Mouse (Mus musculus) 3134 (cell line): ENCODE results near the gene Nrarp.

Experiments
- DNase-seq: peaks from one replicate; pipeline ENCODE4 v3.0.0-alpha.2; 2011; ENCODE audit warnings: low spot score; ENCODE audit not compliant: insufficient read length; ENCODE audit errors: extremely low read depth

Gene Nrarp

DNA sequence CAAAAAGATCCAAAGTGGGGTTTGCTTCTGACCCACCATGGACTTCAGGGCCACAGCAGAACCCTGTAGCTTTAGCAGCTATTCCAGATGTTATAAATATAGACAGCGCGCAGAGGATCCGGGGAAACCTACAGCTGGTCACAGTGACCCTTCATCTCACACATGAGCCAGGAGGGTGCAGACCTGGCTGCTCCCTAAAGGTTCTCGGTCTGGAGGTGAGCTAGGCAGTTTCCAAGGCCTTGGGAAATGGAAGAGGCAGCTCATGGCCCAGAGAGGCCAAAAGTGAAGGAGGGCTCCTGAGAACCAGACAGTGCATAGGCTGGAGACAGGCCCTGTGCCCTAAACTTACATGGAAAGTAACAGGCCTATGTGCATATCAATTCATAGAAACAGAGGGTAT is 6.7 kb upstream of the Nrarp start:
- DNase-seq = no peak

DNA sequence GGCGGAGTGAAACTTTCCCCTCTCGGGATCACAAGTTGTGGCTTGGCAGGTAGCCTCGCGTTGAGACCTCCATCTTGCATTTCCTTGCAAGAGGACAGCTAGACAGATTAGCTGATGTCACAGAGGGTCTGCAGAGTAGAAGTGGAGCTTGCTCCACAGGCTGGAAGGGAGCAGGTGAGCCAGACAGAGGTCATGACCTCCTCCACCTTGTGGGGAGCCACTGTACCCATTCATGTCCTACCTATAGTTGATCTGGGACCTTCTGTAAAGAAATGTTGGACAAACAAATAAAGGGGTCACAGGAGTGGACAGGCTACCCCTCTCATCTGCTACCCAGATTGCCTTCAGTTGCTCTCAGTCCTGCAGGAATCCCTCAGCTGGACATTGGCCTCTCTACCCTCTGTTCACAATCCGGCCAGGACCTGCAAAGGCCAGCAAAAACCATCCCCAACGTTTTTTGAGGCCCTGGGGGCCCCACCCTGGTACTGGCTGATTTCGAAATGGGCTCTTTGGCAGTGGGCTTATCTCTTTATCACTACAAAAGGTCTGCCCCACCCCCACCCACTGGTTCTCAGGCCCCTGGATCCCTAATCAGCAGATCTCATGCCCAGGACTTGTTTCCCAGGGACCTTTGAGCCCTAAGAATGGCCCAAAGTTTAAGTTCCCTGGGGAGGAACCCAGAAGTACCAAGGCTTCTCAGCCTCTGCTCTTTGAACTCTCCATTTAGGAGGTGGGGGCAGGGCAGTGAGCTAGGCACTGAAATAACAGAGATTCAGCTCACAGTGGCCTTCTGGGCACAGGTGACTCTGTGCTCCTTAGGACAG is 5.5 kb upstream of the Nrarp start:
- no peak for DNase-seq

DNA sequence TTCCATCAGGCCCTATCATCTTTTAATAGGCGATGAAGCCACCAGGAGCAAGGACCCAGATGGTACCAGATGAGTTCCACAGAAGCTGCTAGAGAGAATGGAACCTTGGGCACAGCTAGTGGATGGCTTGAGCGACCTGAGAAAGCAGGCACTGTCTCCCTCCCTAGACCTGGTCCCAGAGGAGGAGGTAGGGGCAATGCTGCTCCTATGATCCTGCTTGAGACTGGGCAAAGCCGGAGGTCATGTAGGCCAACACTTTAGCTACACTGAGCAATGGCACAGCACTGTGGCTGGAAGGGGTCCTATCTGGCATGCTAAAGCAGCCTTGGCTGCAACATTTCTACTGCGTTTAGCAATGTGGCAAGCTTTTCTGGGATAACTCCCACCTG is 4.9 kb upstream of the Nrarp start:
- no peak for DNase-seq

DNA sequence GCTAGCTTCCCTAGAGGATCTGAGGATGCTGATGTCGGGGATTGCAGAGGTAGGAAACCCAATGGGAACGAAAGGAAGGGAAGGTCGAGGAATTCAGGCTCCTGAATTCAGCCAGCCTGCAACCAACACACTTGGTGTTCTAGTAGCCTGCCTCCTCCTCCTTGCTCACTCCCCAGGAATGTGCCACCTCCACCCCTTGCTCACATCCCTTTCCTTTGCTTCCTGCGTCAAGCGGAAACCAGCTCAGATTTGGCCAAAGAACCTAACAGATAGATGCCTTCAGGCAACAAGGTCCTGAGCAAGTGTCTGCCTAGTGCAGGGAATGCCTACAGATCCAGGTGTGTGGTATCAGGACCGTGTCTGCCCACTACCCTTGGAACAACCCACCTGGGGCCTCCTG is 4.0 kb upstream of the Nrarp start:
- DNase-seq = peak; percentile 63

DNA sequence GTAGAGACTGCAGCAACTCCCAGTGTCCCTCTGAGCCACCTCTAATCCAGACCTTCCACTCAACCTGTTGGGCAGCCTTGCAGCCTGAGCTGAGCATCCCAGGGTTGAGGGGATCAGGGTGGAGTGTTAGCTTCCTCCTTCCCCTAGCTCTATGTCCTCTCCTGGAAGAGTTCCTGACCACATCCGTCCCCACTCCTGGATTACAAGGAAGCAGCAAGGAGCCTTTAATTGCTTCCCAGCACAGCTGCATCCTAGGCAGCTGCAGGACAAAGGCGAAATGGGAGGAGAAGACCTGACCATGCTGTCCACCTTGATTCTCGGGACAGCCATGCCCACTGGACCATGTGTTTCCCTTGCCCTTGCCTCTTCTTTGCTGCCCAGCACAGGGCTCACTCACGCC is 3.5 kb upstream of the Nrarp start:
- no peak for DNase-seq

DNA sequence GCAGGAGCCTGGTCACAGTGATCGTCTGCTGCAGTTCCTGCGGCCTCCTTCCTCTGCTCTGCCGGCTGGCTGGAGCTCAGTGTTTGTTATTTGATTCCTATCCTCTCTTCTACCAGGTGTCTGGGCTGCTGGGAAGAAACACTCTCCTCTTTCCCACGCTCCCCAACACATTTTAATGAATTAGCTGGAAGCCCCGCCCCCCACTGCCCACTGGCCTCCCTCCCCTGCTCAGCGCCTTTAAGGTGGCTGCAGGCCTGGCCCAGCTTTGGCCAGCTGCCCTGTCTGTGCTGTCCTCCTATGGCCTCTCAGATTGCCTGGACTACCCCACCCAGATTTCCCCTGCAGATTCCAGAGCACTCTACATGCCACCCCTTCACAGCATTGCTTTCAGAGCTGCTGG is 2.9 kb upstream of the Nrarp start:
- peak; percentile 22 for DNase-seq

DNA sequence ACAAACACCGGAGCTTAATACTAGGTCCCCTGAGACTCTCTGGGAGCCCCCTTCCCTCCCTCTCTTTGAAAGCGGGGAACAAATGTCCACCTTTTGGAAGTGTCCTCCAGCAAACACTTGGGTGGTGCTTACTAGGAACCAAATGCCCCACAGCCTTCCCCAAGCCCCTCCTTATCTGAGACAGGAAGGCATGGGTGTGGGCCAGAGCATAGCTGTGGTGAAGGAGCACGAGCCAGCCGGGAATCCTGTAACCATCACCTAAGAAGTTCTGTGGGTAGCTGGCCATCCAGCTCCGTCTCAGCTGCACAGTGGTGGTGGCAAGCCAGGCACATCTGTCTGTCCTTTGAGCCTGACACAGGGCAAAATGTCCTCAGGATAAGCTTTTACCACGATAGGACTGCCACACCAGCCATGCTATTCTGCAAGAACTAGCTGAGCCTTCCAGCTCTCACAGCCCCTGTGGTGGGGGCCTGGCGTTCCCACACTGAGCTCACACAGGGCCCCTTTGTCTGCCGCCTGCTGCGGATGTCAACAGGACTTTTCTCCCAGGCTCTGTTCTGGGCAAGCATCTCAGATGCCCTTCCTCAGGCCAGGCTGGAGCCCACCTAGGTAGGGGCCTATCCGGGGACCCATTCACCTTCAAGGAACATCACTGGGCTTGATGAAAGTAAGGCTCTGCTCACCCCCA is 2.1 kb upstream of the Nrarp start:
- no peak for DNase-seq

DNA sequence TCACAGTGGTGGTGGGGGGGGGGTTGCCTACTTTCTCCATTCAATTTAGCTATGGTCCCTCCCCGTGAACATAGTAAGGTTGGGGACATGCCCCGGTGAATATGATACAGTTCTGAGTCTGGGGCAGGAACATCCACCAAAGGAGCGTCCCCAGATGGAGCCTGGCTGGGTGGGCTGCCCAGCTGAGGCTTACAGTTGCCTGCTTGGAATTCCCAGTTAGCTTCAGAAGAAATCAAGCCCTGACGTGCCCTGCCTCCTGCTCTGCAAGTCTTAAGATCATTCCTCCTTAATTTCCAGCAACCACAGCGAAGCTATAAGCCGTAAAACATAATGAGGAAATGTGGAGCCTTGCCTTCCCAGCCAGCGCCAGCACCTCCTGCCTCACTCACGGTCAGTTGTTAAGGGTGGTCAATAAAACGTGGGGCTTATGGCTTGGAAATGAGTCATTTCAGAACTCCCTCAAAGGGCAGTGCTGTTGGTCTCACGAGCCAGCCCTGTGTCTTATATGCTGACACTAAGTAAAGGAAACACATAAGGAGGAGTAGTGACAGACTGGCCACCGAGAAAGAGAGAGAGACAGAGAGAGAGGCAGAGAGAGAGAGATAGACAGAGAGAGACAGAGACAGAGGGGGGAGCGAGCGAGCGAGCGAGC is 866 bp upstream of the Nrarp start:
- no peak for DNase-seq

DNA sequence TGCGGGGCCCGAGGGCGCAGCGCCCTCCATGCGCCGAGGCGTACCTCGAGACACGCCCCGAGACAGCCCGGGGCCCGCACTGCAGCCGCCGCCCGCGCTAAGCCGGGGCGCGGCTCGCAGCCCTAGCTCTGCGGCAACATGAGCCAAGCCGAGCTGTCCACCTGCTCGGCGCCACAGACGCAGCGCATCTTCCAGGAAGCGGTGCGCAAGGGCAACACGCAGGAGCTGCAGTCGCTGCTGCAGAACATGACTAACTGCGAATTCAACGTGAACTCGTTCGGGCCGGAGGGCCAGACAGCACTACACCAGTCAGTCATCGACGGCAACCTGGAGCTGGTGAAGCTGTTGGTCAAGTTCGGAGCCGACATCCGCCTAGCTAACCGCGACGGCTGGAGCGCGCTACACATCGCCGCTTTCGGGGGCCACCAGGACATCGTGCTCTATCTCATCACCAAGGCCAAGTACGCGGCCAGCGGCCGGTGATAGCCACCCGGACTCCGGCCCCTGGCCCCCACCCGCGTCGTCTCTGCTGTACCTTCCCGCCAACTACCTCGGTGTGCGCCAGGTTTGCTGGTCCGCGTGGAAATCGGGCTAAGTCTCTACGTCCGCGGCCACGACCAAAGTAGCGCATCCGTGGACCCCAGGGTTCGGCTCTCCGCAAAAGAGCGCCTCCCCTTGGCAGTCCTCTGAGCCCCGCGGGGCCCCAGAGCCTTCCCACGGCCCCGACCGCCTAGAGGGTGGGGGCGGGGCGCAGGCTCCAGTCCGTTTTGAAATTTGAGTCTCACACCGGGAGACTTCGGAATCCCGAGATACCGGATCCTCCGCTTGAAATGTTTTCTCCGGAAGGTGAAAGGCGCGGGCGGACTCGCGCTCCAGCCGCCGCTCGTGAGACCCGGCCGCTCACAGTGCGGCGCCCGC is 674 bp downstream of the Nrarp start:
- no peak for DNase-seq

DNA sequence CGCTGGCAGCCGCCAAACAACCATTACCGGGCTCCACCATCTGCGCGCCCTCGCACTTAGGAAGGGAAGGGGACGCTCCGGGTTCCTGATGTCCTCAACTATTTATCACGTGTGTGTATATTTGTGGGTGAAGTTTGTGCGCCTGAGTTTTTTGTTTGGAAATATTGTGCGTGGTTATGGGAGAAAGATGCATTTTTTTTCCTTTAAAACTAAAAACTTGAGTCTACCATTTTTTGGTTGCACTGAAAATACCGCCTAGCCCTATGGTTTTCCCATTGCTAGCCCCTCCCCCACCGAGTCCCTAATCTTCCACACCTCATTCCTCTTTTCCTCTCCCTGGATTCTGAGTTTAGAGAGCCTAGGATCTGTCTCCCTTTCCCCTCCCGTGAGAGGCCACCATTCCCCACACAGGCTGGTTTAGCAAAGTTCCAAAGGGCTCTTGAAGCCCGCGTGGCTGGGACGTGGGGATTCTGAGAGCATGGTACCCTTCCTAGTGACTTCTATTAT is 1.4 kb downstream of the Nrarp start:
- no peak for DNase-seq

DNA sequence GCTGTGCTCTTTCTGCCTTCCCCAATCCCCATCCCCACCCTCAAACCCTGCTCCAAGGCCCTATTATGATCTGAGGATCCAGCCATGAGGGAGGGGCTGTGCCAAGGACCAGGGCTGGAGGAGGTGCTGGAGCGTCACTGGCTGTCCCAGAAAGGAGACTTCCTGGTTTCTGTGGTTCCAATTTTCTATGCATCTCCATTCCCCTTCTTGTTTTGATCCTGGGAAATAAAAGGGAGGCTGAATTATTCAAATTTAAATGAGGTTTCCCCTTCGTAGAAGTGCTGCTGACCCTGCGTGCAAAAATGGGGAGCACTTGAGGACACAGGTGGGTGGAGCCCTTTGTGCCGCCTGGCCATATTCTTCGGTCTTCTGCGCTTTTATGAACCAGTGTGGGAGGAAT is 2.1 kb downstream of the Nrarp start:
- no peak for DNase-seq

DNA sequence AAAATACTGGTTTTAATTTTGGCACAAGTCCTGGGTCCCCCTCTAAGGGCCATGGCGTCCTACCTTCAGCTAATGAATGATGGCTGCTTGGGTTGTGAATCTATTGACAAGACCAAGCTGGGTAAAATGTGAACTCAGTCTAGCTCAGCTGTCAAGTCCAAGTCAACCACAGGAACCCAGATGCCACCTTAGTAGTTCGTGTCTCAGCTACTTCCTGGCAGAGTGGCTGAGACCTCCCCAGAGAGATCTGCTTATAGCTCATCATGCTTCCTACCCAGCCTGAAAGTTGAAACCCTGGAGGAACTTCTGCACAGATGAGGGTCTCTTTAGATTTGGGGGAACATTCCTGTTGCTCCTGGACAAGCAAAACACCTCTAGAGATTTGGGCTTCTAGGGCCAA is 2.8 kb downstream of the Nrarp start:
- DNase-seq = no peak

DNA sequence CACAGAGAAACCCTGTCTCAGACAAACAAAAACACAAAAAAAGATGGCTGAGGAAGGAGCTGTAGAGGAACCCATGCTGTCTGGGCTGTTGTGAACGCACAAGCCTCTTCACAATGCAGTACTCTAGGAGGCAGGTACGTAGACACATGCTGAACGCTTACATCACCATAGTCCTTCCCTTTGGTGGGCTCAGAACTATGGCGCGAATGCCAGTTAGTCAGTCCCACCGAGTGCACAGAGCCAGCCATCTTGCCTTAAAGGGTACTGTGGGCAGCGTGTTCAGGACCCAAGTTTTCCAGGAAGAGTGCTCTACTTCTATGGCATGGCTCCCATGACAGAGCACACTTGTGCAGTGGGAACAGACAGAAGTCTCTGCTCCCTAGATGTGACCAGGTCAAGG is 3.9 kb downstream of the Nrarp start:
- no peak for DNase-seq

DNA sequence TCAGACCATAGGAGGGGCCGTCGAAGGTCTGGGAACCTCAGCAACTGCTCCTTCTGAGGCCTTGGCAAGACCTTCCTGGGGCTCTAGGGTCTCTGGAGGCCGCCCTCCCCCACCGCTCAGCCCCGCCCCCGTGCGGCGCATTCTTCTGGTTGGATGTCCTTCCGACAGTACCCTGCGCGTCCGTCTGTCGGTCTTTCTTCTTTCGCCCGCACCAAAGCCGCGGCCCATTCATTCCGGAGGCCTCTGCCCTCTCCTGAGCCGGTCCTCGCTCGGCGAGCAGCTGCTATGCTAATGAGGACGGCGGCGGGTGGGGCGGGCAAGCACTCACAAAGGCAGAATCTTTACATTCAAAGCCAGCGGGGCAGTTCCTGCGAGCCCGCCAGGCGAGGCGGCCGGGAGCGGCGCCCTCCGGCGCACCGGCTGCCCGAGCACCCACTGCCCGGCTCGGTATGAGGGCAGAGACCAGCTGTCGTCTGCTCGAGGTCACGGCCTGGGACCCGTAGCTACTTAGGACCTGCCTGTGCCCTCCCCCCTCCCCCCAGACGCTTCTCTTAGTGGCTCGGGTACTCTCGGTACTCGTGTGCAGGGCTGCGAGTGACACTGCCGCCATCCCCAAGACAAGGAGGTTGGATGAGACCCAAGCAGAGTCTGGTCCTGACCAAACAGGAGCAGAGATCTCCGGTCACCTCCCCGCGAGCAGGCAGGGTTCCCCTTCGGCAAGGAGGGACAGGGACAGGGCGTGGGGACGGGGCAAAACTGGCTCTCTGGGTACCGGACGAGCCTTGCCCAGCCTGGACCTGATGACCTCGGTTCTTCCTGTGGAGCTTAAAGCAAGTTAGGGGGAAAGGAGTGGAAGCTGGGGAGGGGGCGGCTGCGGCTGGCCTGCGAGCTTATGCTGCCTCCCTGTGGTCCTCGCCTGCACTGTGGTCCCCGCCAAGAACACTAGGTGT is 5.3 kb downstream of the Nrarp start:
- peak; percentile 11 for DNase-seq

DNA sequence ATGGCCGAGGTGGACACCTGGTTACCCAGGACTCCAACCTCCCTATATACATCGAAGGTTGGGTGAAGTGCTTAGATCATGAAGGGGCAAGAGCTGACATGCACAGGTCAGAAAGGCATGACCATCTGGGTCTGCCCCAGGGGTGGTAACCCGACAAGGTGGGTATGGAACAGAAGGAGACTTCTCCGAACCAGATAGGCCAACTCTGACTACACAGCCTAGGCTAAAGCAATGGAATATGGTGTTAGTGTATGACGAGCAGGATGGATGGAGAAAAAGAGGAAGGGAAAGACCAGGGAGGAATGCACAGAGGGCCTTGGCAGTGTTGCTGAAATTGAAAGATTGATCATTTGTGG is 6.0 kb downstream of the Nrarp start:
- DNase-seq = no peak

DNA sequence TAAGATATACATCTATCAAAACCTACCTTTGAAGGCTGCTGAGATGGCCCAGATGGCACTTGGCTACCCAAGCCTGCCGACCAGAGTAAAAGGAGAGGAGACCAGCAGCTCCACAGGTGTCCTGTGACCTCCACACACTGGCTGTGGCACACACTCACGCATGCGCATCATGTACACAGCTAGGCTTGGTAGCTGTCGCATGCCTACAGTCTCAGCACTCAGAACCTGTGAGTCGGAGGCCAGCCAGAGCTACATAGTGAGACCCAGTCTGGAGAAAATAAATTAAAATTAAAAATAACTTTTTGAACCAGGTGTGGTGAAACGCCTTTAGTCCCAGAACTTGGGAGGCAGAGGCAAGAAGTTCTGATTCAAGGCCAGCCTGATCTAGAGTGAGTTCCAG is 7.3 kb downstream of the Nrarp start:
- DNase-seq = no peak

DNA sequence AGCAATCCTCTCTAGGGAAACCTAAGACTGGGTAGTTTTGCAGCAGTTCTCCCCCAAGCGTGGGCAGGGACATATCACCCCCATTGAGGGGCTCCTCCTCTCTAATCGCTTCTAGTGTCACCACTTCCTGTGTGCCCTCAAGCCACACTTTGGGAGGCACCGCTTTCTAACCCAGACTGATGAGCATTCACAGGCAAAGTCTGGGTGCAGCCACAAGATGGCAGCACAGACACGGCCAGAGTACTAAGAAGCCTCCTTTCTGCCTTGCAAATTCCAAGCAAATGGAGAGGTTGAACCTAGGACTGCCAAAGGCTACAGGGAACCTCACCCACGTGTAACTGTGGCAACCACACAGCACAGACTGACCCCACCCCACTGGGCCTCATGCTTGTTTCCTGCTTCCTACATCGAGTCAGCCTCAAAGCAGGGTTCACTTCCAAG is 12.8 kb downstream of the Nrarp start:
- DNase-seq = peak; percentile 71

DNA sequence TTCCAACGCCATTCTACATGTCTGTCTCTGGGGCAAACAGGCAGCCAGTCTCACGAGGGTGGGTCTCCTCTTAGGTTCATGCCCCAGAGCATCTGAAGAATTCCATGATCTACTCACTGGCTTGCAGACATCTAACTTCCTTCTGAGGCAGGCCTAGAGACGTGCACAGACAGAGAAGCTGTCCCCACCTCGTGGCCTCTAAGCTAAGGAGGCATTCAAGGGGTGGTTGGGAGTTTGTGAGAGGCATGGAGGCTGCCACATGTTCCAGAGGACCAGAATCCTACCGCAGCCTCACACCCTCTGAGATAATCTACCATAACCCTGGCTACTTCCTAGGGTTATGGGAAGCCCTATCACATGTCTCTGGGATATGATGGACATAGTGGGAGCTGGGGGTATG is 13.4 kb downstream of the Nrarp start:
- DNase-seq = no peak

DNA sequence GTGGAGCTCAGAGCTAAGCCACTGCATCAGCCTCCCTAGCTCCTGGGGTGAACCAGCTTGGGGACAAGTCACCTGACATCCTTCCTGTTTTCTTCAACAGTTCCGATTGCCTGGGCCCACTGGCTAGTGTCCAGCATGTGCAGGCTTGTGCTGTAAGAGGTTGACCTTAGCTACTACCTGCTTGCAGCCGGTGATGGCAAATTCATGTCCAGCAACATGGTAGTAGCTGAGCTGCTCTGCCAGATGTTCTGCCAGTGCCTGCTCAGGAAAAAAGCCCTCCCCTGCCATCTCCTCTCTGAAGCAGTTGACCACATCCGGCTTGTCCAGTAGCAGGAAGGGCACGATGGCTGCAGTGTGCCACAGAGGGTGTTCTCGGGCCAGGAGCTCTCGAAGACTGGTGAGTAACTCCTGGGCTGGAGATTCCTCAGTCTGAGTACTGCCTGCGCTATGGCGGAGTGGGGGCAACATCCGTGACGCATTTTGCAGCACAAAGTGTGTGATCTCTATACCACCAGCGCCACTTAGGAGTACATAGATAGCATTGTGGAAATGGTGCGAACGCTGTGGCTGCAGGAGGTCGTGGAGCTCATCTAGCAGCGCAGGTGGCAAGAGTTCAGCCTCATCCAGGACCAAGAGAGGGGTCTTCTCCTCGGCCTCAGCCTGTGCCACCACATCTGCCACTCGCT is 14.1 kb downstream of the Nrarp start:
- DNase-seq = peak; percentile 65
